Mouse (Mus musculus) E14TG2a.4 (cell line): ENCODE results near the gene Cdh20.

Experiments
- H3K27me3 ChIP-seq: 2 replicates; pipeline ENCODE4 v1.6.1; 2014; ENCODE audit warnings: low read length, control low read depth; ENCODE audit not compliant: insufficient read depth
- H3K36me3 ChIP-seq: 2 replicates; pipeline ENCODE4 v1.6.1; 2014; ENCODE audit warnings: low read length, control low read depth; ENCODE audit not compliant: insufficient read depth
- H3K4me1 ChIP-seq: replicated peaks from 2 replicates; pipeline ENCODE4 v1.6.1; 2014; ENCODE audit warnings: low read depth, low read length, control low read depth
- H3K4me3 ChIP-seq: replicated peaks from 2 replicates; pipeline ENCODE4 v1.5.1; 2014; ENCODE audit warnings: mild to moderate bottlenecking, low read length
- H3K9me3 ChIP-seq: 2 replicates; pipeline ENCODE4 v1.6.1; 2014; ENCODE audit warnings: low read length, control low read depth
- CTCF ChIP-seq: conservative IDR thresholded peaks from 2 replicates; pipeline ENCODE4 v1.5.1; 2014; ENCODE audit warnings: low read length
- NANOG ChIP-seq: IDR thresholded peaks from 2 replicates; pipeline ENCODE4 v1.6.1; 2014; ENCODE audit warnings: borderline replicate concordance, low read length, mixed read lengths
- POU5F1 ChIP-seq: IDR thresholded peaks from 2 replicates; pipeline ENCODE4 v1.6.1; 2014; ENCODE audit warnings: low read length, borderline replicate concordance

Cdh20 gene

GRCm38 (mm10) chr1:104793488-104793887, 25.2 kb downstream of the Cdh20 start:
- TF ChIP-seq POU5F1 (no peak), CTCF (no peak), NANOG (no peak)
- no peak overlapping the region for H3K4me3 ChIP-seq
- no peaks in the 10 kb centered on the region for H3K4me1 ChIP-seq
- H3K9me3 ChIP-seq: no peaks in the 10 kb centered on the region
- H3K36me3 ChIP-seq: no peaks in the 10 kb centered on the region
- no peaks in the 10 kb centered on the region for H3K27me3 ChIP-seq

GRCm38 (mm10) chr1:104796146-104796545, 27.8 kb downstream of the Cdh20 start:
- Histone ChIP-seq H3K27me3 (no peaks in the 10 kb centered on the region), H3K36me3 (no peaks in the 10 kb centered on the region), H3K4me3 (no peak overlapping the region), H3K9me3 (no peaks in the 10 kb centered on the region), H3K4me1 (no peaks in the 10 kb centered on the region)
- TF ChIP-seq CTCF (no peak), NANOG (no peak), POU5F1 (no peak)

- Histone ChIP-seq H3K36me3 (no peaks in the 10 kb centered on the region), H3K4me1 (no peaks in the 10 kb centered on the region), H3K9me3 (no peaks in the 10 kb centered on the region), H3K4me3 (no peak overlapping the region), H3K27me3 (no peaks in the 10 kb centered on the region)
- TF ChIP-seq POU5F1: no peak
- no peak for TF ChIP-seq NANOG
- TF ChIP-seq CTCF: no peak
Observed at GRCm38 (mm10) chr1:104797139-104797538, 28.8 kb downstream of the Cdh20 start.

GRCm38 (mm10) chr1:104804746-104805145, 36.4 kb downstream of the Cdh20 start:
- Histone ChIP-seq H3K27me3 (no peaks in the 10 kb centered on the region), H3K36me3 (no peaks in the 10 kb centered on the region), H3K4me1 (no peaks in the 10 kb centered on the region), H3K4me3 (no peak overlapping the region), H3K9me3 (peaks cover 6% of the 10 kb centered on the region; the same call in 1 of the 2 replicates)
- TF ChIP-seq CTCF (no peak), POU5F1 (no peak), NANOG (no peak)

GRCm38 (mm10) chr1:104807214-104807613, 38.9 kb downstream of the Cdh20 start:
- TF ChIP-seq POU5F1 (no peak), CTCF (no peak), NANOG (no peak)
- H3K27me3 ChIP-seq: no peaks in the 10 kb centered on the region
- no peak overlapping the region for H3K4me3 ChIP-seq
- peaks cover 6% of the 10 kb centered on the region; the same call in 1 of the 2 replicates for H3K9me3 ChIP-seq
- no peaks in the 10 kb centered on the region for H3K4me1 ChIP-seq
- H3K36me3 ChIP-seq: no peaks in the 10 kb centered on the region

GRCm38 (mm10) chr1:104817510-104817909, 49.2 kb downstream of the Cdh20 start:
- no peaks in the 10 kb centered on the region for H3K9me3 ChIP-seq
- no peak for TF ChIP-seq NANOG
- no peak for TF ChIP-seq POU5F1
- no peak for TF ChIP-seq CTCF
- H3K36me3 ChIP-seq: no peaks in the 10 kb centered on the region
- no peak overlapping the region for H3K4me3 ChIP-seq
- no peaks in the 10 kb centered on the region for H3K27me3 ChIP-seq
- no peaks in the 10 kb centered on the region for H3K4me1 ChIP-seq

GRCm38 (mm10) chr1:104828106-104828505, 59.8 kb downstream of the Cdh20 start:
- TF ChIP-seq POU5F1: no peak
- no peak for TF ChIP-seq NANOG
- TF ChIP-seq CTCF: no peak
- no peak overlapping the region for H3K4me3 ChIP-seq
- H3K9me3 ChIP-seq: no peaks in the 10 kb centered on the region
- H3K27me3 ChIP-seq: no peaks in the 10 kb centered on the region
- no peaks in the 10 kb centered on the region for H3K36me3 ChIP-seq
- no peaks in the 10 kb centered on the region for H3K4me1 ChIP-seq

GRCm38 (mm10) chr1:104838206-104838915, 70.0 kb downstream of the Cdh20 start:
- H3K4me1 ChIP-seq: peaks cover 13% of the 10 kb centered on the region
- TF ChIP-seq NANOG (no peak), POU5F1 (no peak), CTCF (no peak)
- no peaks in the 10 kb centered on the region for H3K27me3 ChIP-seq
- no peaks in the 10 kb centered on the region for H3K36me3 ChIP-seq
- peaks cover 20% of the 10 kb centered on the region for H3K9me3 ChIP-seq
- H3K4me3 ChIP-seq: no peak overlapping the region

GRCm38 (mm10) chr1:104839051-104839450, 70.7 kb downstream of the Cdh20 start:
- Histone ChIP-seq H3K36me3 (no peaks in the 10 kb centered on the region), H3K9me3 (peaks cover 20% of the 10 kb centered on the region), H3K27me3 (no peaks in the 10 kb centered on the region), H3K4me3 (no peak overlapping the region), H3K4me1 (peaks cover 13% of the 10 kb centered on the region)
- TF ChIP-seq NANOG (no peak), CTCF (no peak), POU5F1 (no peak)
